Mouse (Mus musculus) megakaryocyte-erythroid progenitor cell, adult 5 weeks (primary cell): Measurements from ENCODE around the gene Unc119b. TPM values are rescaled to one million over a fixed set of nuclear protein-coding genes. Genes with fewer than 3 reads are reported as not detected.

Experiments used
- polyA plus RNA-seq: library from polyadenylated mRNA; stranded (reverse); fragments of >175 nt; gene quantifications from 2 replicates; pipeline ENCODE4 v1.2.3, GENCODE M21; 2012

Gene Unc119b
- 40.0 and 46.4 TPM in 2 replicates for polyA plus RNA-seq

DNA sequence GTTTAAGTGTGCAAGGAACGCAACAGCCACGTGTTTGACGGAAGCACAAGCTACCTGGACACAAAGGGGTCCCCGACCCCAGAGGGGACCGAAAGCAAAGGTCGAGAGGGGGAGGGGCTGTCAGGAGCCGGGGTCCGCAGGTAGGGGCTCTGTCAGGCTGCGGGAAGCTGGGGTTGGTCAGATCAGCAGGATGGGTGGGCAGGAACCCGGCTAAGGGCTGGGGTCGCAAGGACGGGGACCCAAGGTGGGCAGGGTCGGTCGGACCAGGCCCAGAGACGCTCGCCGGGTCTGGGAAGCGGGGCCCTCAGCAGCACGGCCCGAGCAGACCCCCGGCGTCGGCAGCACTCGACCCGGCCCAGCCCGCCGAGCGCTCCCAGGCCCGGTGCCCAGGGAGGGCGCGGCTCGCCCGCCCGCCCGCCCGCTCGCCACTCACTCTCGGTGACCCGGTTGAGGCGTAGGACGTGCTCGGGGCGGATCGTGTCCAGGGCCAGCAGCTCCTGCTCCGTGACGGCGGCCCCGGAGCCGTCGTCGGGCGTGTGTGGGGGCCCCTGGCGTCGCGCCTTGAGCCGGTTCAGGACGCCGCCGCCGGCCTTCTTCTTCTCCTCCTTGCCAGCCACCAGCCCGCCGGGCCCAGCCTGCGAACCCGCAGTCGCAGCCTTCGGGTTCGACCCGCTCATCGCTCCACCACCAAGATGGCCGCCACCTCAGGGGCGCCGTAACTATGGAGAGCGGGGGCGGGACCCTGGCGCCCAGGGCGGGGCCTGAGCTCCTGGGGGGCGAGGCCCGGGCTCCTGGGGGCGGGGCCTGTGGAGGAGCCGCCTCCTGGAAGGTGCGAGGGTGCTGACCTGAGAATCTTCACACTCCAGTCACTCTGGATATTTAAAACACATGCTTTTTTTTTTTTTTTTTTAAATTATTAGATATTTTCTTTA is at the start of gene Unc119b:
Gene Unc119b, minus strand, starts transcription at position 742 of the 932 bp plus-strand sequence.

DNA sequence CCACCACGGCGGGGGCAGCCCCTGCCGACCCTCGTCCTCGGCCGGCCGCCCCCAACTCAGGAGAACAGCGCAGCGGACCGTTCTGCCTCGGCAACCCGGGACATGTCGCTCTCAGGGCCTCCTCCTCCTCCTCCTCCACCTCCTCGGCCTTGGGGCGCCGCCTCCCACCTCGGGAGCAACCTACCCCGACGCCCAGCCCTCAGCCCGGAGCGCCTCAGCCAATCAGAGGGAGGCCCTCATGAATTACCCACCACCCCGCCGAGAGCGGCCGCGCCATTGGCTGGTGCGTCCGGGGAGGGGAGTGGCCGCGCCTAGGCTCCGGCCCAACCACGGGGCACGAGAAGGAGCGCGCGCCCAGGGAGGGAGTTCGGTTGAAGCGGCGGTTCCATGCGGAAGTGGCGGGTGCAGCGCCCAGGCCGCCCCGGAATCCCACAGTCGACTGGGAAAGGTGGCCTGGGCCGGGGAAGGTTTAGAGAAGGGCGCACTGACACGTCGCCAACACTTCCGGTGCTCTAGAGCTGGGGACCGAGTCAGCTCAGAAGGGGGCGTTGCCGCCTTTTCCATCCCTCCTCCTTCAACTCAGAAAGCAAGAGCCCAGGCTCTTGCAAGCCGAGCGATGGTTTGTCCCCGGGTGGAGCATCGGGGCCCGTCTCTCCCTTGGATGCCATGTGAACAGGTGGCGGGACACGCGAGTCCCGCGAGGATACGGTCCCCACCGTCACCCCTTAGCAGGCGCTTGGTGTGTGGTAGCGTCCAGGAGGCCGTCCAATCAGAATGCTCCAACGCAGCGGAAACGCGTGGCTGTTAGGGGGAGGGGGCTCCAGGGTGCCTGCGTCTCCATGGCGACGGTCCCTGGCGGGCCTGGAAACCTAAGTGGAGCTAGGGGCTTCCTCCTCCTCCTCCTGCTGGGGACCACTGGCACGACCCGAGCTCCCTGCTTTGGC is 23.5 kb upstream of the Unc119b start, which contains the start of gene Mlec:
Gene Mlec, minus strand, starts transcription at position 140 of the 944 bp plus-strand sequence.

DNA sequence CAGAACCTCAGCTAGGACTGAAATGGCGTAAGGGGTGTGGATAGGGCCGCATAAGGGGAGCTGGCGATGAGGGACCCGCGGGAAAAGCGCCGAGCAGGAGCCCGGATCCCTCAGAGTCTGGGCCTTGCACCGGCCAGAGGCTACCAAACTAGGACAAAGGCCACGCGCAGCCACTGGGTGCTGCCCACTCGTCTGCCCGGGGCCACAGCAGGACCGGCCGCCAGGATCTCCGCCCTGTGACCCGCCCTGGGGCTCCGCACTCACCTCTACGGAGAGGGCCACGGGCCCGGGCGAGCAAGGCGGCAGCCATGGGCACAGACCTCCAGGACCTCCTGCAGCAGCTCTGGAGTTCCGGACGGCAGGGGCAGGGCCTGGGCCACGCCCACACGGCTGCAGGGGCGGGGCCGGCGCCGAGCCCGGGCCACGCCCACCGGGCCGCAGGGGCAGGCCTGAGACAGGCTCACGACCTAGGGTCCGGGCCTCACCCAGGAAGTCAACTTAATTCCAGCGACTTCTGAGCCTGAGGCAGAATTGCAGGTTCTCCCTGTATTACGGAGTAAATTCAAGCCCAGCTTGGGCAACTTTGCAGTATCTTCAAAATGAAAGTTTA is 15.7 kb downstream of the Unc119b start, which contains the start of gene Acads:
Gene Acads, minus strand, starts transcription at position 386 of the 610 bp plus-strand sequence.

DNA sequence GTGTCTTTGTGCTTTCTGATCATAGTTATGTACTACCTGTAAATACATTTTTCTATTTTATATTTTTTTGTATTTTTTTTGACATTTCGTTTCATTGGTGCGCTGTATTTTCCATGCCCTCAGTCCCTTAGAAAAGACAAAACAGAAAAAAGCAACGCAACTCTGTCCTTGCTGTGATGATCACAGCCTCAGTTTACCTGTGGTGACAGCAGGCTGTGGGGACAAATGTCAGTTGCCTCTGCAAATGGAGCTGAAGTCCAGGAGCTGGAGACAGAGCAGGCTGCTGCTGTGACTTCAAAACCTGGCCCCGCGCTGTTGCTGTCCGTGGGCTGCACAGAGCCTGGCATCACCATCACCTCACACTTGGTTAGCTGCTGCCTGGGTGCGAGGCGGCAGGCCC is 36.6 kb downstream of the Unc119b start, which contains the start of gene Gm10401:
Gene Gm10401, minus strand, starts transcription at position 101 of the 400 bp plus-strand sequence.

Other genes starting within 250 kb of the Unc119b start
- 6.6 and 8.3 TPM in 2 replicates for gene Oasl2, start 238.0 kb downstream of the Unc119b start, polyA plus RNA-seq
- 18.2 and 23.9 TPM in 2 replicates for gene Oasl1, start 211.7 kb downstream of the Unc119b start, polyA plus RNA-seq
- 35.8 and 45.5 TPM in 2 replicates for gene 2210016L21Rik, start 192.8 kb downstream of the Unc119b start, polyA plus RNA-seq
- gene Hnf1a, start 163.9 kb downstream of the Unc119b start, polyA plus RNA-seq = 0.18 TPM in 1 of 2 replicates, not detected in the other
- 18.8 and 28.7 TPM in 2 replicates for gene Sppl3, start 123.8 kb downstream of the Unc119b start, polyA plus RNA-seq
- not detected in 2 replicates for gene Gm10401, start 36.7 kb downstream of the Unc119b start, polyA plus RNA-seq
- gene Acads, start 15.6 kb downstream of the Unc119b start, polyA plus RNA-seq = 57.8 and 61.9 TPM in 2 replicates
- 66.7 and 90.8 TPM in 2 replicates for gene Mlec, start 23.2 kb upstream of the Unc119b start, polyA plus RNA-seq
- gene Cabp1, start 59.4 kb upstream of the Unc119b start, polyA plus RNA-seq = 0.37 and 0.73 TPM in 2 replicates
- 13.8 and 18.1 TPM in 2 replicates for gene Pop5, start 100.9 kb upstream of the Unc119b start, polyA plus RNA-seq
- 243 and 252 TPM in 2 replicates for gene Rnf10, start 137.9 kb upstream of the Unc119b start, polyA plus RNA-seq
- gene Coq5, start 144.7 kb upstream of the Unc119b start, polyA plus RNA-seq = 17.6 and 18.8 TPM in 2 replicates
- gene Dynll1, start 166.0 kb upstream of the Unc119b start, polyA plus RNA-seq = 412 and 470 TPM in 2 replicates
- gene Srsf9, start 192.2 kb upstream of the Unc119b start, polyA plus RNA-seq = 74.0 and 79.8 TPM in 2 replicates
- gene Gatc, start 206.2 kb upstream of the Unc119b start, polyA plus RNA-seq = 11.6 and 11.8 TPM in 2 replicates
- gene Triap1, start 206.2 kb upstream of the Unc119b start, polyA plus RNA-seq = 4.6 and 6.1 TPM in 2 replicates
- gene Cox6a1, start 214.0 kb upstream of the Unc119b start, polyA plus RNA-seq = 1,870 and 2,088 TPM in 2 replicates